Mouse (Mus musculus): ENCODE measurements around the gene Ppp4r1. TPM values are rescaled to one million over a fixed set of nuclear protein-coding genes. Genes with fewer than 3 reads are reported as not detected.
A peak's percentile ranks its signal among the peaks of the same experiment; 100 is the strongest.

The Ppp4r1 gene
- polyA plus RNA-seq, 2 experiments = 6.7 to 11.1 TPM

DNA sequence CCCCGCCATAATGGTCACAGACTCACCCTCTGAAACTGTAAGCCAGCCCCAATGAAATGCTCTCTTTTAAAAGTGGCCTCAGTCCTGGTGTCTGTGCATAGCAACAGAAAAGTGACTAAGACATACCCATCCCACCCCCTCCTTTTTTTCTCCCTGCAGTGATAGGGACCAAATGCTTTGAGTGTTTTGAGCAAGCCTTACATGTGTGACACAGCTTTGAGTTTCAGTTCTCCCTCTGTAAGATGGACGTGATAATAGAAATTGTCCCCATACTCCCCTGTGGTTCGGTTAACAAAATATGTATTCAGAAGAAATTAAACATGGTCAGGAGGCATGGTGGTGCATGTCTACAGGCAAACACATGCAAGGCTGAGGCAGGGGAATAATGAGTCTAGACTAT lies 26.5 kb upstream of the Ppp4r1 start:
- no peak overlapping the region for H3K4me2 ChIP-seq (ENCODE audit: low read depth)
- 65% methylated on average over 3 of the region's 3 CpGs for WGBS (ENCODE audit: insufficient replicate concordance)
- H3K9me3 ChIP-seq (ENCODE audit: control insufficient read depth, low read length) = no peaks in the 10 kb centered on the region
- TF ChIP-seq EP300 (IDR thresholded peaks at IDR 0.05; ENCODE audit: low read depth) = no peak
- TF ChIP-seq CTCF (IDR thresholded peaks at IDR 0.05; ENCODE audit: low read depth) = no peak
- no peaks in the 10 kb centered on the region for H3K4me1 ChIP-seq (replicated peaks; ENCODE audit: control insufficient read depth in 2 of 2, insufficient read depth in 2 of 2, low read length in 1 of 2)
- H3K36me3 ChIP-seq (replicated peaks; ENCODE audit: control insufficient read depth, insufficient read depth, low read depth) = no peaks in the 10 kb centered on the region
- no peak overlapping the region for H3K4me3 ChIP-seq (ENCODE audit: insufficient read depth in 1 of 2, low read depth in 2 of 2, low read length in 2 of 2)
- ATAC-seq (ENCODE audit: insufficient read depth) (no peak), DNase-seq (ENCODE audit: low read depth in 3 of 3, low spot score in 3 of 3) (no peak)
- no peaks in the 10 kb centered on the region for H3K27me3 ChIP-seq (ENCODE audit: control insufficient read depth, insufficient read depth, low read length)
- no peak overlapping the region for H3K27ac ChIP-seq
- no peak overlapping the region for H3K9ac ChIP-seq (replicated peaks)

DNA sequence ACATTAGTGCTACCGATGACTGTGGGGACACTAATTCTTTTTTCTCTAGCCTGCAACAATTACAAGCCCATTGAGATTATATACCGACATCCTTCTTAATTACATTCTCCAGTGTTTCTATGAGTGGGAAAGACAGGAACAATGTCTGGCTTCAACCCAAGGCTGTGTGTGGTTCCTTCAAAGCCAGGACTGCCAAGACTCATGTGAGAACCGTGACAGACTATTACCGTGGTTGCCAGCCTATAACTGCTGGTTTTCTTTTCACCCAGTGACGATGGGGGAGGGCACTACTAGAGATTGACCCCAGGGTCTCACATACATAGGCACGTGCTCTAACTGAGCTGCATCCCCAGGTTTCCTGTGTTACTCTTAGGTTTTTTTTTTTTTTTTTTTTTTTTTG lies 25.2 kb upstream of the Ppp4r1 start:
- no peak overlapping the region for H3K4me2 ChIP-seq (ENCODE audit: low read depth)
- H3K9ac ChIP-seq (replicated peaks) = no peak overlapping the region
- H3K36me3 ChIP-seq (replicated peaks; ENCODE audit: control insufficient read depth, insufficient read depth, low read depth) = no peaks in the 10 kb centered on the region
- ATAC-seq (ENCODE audit: insufficient read depth) (no peak), DNase-seq (ENCODE audit: low read depth in 3 of 3, low spot score in 3 of 3) (no peak)
- no peaks in the 10 kb centered on the region for H3K9me3 ChIP-seq (ENCODE audit: control insufficient read depth, low read length)
- no peaks in the 10 kb centered on the region for H3K4me1 ChIP-seq (replicated peaks; ENCODE audit: control insufficient read depth in 2 of 2, insufficient read depth in 2 of 2, low read length in 1 of 2)
- no peak overlapping the region for H3K4me3 ChIP-seq (ENCODE audit: insufficient read depth in 1 of 2, low read depth in 2 of 2, low read length in 2 of 2)
- TF ChIP-seq EP300 (IDR thresholded peaks at IDR 0.05; ENCODE audit: low read depth) (no peak), CTCF (IDR thresholded peaks at IDR 0.05; ENCODE audit: low read depth) (no peak)
- no peak overlapping the region for H3K27ac ChIP-seq
- 72% methylated on average over 6 of the region's 6 CpGs for WGBS (ENCODE audit: insufficient replicate concordance)
- H3K27me3 ChIP-seq (ENCODE audit: control insufficient read depth, insufficient read depth, low read length) = no peaks in the 10 kb centered on the region

DNA sequence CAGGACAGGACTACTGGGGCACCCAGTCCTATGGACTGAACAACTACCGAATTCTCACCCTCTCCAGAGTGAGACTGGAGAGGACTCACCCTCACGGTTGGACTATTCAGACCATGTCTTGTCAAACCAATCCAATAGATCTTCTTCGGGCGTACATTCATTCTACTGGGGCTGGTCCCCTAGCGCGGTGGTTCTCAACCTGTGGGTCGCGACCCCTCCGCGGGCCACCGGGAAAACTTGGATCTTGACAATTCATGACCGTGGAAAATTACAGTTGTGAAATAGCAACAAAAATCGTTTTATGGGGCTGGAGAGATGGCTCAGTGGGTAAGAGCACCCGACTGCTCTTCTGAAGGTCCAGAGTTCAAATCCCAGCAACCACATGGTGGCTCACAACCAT lies 19.2 kb upstream of the Ppp4r1 start:
- TF ChIP-seq CTCF (IDR thresholded peaks at IDR 0.05; ENCODE audit: low read depth) (no peak), EP300 (IDR thresholded peaks at IDR 0.05; ENCODE audit: low read depth) (no peak)
- no peaks in the 10 kb centered on the region for H3K36me3 ChIP-seq (replicated peaks; ENCODE audit: control insufficient read depth, insufficient read depth, low read depth)
- DNase-seq (ENCODE audit: low read depth in 3 of 3, low spot score in 3 of 3) (no peak), ATAC-seq (ENCODE audit: insufficient read depth) (no peak)
- 79% methylated on average over 14 of the region's 14 CpGs for whole genome bisulfite sequencing (ENCODE audit: insufficient replicate concordance)
- no peak overlapping the region for H3K27ac ChIP-seq
- no peak overlapping the region for H3K4me2 ChIP-seq (ENCODE audit: low read depth)
- peaks cover 0 to 7% of the 10 kb centered on the region in 2 experiments; a peak in 3 of 4 replicates for H3K4me1 ChIP-seq (replicated peaks; ENCODE audit: control insufficient read depth in 2 of 2, insufficient read depth in 2 of 2, low read length in 1 of 2)
- H3K9ac ChIP-seq (replicated peaks) = no peak overlapping the region
- H3K9me3 ChIP-seq (ENCODE audit: control insufficient read depth, low read length) = no peaks in the 10 kb centered on the region
- no peaks in the 10 kb centered on the region for H3K27me3 ChIP-seq (ENCODE audit: control insufficient read depth, insufficient read depth, low read length)
- H3K4me3 ChIP-seq (ENCODE audit: insufficient read depth in 1 of 2, low read depth in 2 of 2, low read length in 2 of 2) = no peak overlapping the region

DNA sequence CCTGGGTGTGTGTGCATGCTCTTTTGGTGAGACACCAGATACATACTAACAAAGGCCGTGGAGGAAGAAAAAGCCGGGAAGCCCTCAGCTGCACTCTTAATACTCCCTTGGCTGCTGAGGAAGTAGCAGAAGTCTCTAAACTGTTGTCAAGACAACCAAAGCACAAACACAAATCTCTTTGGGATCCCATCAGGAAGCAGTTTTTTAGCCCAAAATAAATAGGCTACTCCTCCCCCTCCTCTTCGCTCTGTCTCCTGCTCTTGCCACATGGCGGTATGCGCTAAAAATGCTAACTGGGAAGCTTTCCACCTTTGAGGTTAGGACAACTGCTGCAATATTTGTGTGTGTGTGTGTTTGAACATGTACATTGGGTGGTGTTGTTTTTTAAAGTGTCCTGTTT lies 13.9 kb upstream of the Ppp4r1 start:
- no peak for DNase-seq (ENCODE audit: low read depth in 3 of 3, low spot score in 3 of 3)
- 82% methylated on average over 5 of the region's 5 CpGs for WGBS (ENCODE audit: insufficient replicate concordance)
- H3K27ac ChIP-seq = no peak overlapping the region
- ATAC-seq (ENCODE audit: insufficient read depth) = no peak
- no peak overlapping the region for H3K4me2 ChIP-seq (ENCODE audit: low read depth)
- no peaks in the 10 kb centered on the region for H3K9me3 ChIP-seq (ENCODE audit: control insufficient read depth, low read length)
- TF ChIP-seq CTCF (IDR thresholded peaks at IDR 0.05; ENCODE audit: low read depth) = no peak
- no peak for TF ChIP-seq EP300 (IDR thresholded peaks at IDR 0.05; ENCODE audit: low read depth)
- peaks cover 0 to 14% of the 10 kb centered on the region in 2 experiments; a peak in 3 of 4 replicates for H3K4me1 ChIP-seq (replicated peaks; ENCODE audit: control insufficient read depth in 2 of 2, insufficient read depth in 2 of 2, low read length in 1 of 2)
- H3K36me3 ChIP-seq (replicated peaks; ENCODE audit: control insufficient read depth, insufficient read depth, low read depth) = no peaks in the 10 kb centered on the region
- H3K27me3 ChIP-seq (ENCODE audit: control insufficient read depth, insufficient read depth, low read length) = peaks cover 27% of the 10 kb centered on the region
- no peak overlapping the region for H3K9ac ChIP-seq (replicated peaks)
- H3K4me3 ChIP-seq (ENCODE audit: insufficient read depth in 1 of 2, low read depth in 2 of 2, low read length in 2 of 2) = no peak overlapping the region

DNA sequence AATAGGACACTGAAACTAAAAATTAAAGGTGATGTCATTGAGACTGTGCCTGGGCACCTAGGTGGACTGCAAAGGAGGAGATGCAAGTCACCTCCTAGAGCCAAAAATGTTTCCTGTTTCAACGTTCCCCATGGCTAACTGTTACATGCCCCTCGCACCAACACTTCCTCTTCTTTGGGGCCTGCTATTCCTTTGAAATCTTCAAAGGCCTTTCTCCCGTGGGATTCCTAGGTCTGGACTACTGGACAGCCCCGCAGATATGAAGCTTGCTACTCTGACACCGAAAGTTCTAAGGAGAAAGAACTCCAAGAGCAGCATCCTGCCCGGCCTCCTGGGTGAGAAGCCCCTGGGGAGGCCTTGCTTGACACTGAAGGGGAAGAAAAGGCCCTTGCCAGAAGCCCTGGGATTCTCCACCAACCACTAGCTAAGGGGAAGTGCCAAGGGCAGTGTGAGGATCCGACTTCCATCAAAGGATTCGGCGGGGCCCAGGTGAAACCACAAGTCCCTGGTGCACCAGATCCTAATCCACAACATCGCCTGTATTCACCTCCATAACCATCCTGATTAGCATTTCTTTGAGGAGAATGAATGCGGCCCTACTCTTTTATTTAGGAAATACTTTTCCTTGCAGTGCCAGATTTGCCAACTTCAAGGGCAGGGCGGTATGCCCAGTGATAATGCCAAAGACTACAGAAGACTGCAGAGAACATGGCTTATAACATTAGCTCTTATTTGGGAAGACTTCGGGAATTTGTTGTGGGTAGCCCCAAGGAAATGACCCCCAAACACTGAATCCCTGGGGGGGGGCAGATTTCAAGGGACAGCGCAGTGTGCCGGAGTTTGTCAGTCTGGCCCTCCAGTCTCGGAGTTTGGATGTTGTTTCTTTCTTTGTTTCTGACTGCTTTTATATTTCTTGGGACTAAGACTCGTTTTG lies 11.1 kb upstream of the Ppp4r1 start:
- Histone ChIP-seq H3K36me3 (replicated peaks; ENCODE audit: control insufficient read depth, insufficient read depth, low read depth) (no peaks in the 10 kb centered on the region), H3K9ac (replicated peaks) (no peak overlapping the region; the same call in 1 of the 2 replicates), H3K4me1 (replicated peaks; ENCODE audit: control insufficient read depth in 2 of 2, insufficient read depth in 2 of 2, low read length in 1 of 2) (peaks cover 0 to 17% of the 10 kb centered on the region in 2 experiments; a peak in 3 of 4 replicates), H3K4me3 (ENCODE audit: insufficient read depth in 1 of 2, low read depth in 2 of 2, low read length in 2 of 2) (peak overlapping the region; percentile 54 to 57; a peak in 1 of 4 replicates), H3K9me3 (ENCODE audit: control insufficient read depth, low read length) (no peaks in the 10 kb centered on the region), H3K4me2 (ENCODE audit: low read depth) (peak overlapping the region; percentile 68), H3K27ac (no peak overlapping the region), H3K27me3 (ENCODE audit: control insufficient read depth, insufficient read depth, low read length) (peaks cover 32% of the 10 kb centered on the region)
- WGBS (ENCODE audit: insufficient replicate concordance) = 23% methylated on average over 17 of the region's 17 CpGs
- DNase-seq (ENCODE audit: low read depth in 3 of 3, low spot score in 3 of 3) (no peak), ATAC-seq (ENCODE audit: insufficient read depth) (no peak)
- no peak for TF ChIP-seq CTCF (IDR thresholded peaks at IDR 0.05; ENCODE audit: low read depth)
- no peak for TF ChIP-seq EP300 (IDR thresholded peaks at IDR 0.05; ENCODE audit: low read depth)
